Mouse (Mus musculus) spleen, adult 2 months (tissue): ENCODE data around the gene 6430548M08Rik.

Experiments used
- CTCF ChIP-seq: fragments of 200-500 bp; IDR thresholded peaks from 2 replicates; pipeline ENCODE4 v1.5.1; 2011; ENCODE audit warnings: mild to moderate bottlenecking, inconsistent platforms; ENCODE audit not compliant: insufficient read depth, insufficient read length, insufficient replicate concordance; ENCODE audit errors: extremely low read depth
- POLR2A ChIP-seq: fragments of 200-500 bp; IDR thresholded peaks from 2 replicates; pipeline ENCODE4 v1.6.1; 2011; ENCODE audit warnings: low read depth, low read length, inconsistent platforms

GRCm38 (mm10) chr8:120192118-120192517, 78.2 kb downstream of the 6430548M08Rik start:
- TF ChIP-seq CTCF (no peak), POLR2A (no peak)
